Mouse (Mus musculus) left cerebral cortex, adult 11 months (tissue): Measurements from ENCODE around the gene Krtap10-10.

Experiments used
- DNase-seq: peaks from one replicate; pipeline ENCODE4 v3.0.0; 2022; ENCODE audit warnings: low spot score

The Krtap10-10 gene

DNA sequence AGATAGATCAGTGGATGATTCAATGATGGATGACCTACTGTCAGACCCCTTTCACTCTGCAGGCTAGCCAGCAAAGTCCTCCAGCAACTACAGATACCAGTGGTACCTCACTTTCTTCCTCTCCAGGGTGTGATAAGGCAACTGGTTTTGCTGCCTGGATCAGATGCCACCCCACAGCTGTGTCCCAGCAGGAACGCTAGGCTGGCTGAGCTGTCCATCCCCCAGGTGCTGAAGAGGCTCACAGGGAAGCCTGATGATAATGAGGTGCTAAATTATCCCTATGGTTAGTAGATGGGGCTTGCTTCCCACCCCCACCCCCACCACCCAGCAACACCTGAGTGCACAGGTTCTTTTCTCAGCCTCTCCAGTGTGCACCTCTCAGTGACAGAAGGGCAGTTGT lies 31.8 kb downstream of the Krtap10-10 start:
- DNase-seq = no peak

- DNase-seq = no peak
Measured at GRCm38 (mm10) chr10:77869651-77870050, 33.9 kb downstream of the Krtap10-10 start.

- DNase-seq = no peak
Measured at GRCm38 (mm10) chr10:77878985-77879384, 43.2 kb downstream of the Krtap10-10 start.

DNA sequence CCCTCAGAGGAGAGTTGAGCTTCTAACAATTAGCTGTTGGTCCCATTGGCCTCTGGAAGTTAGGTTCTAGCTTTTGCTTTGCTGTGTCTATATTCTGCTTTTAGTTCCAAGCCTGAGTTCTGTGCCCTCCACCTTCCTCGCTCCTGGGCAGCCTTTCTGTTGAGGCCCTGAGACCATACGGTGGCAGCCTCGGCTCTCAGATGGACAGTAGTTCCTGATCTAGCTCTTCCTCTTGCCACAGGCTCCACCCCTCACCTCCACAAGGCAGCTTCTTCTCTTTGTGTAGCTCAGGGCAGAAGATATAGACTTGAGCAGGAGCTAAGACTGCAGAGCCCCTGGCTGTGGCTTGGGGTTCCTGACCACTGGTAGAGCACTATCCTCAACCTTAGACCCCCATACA lies 44.6 kb downstream of the Krtap10-10 start:
- DNase-seq = no peak

DNA sequence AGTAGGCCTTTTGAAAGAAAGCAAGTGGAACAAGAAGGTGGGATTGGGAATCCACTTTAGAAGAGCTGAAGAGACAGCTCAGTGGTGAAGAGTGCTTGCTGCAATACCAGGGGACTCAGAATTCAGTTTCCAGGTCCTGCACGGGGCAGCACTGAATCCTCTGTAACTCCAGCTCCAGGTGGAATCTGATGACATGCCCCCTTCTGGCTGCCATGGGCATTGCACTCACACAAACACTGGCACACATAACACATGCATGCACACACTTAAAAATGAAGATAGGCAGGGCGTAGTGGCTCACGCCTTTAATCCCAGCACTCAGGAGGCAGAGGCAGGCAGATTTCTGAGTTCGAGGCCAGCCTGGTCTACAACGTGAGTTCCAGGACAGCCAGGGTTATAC lies 46.8 kb downstream of the Krtap10-10 start:
- DNase-seq = no peak

DNA sequence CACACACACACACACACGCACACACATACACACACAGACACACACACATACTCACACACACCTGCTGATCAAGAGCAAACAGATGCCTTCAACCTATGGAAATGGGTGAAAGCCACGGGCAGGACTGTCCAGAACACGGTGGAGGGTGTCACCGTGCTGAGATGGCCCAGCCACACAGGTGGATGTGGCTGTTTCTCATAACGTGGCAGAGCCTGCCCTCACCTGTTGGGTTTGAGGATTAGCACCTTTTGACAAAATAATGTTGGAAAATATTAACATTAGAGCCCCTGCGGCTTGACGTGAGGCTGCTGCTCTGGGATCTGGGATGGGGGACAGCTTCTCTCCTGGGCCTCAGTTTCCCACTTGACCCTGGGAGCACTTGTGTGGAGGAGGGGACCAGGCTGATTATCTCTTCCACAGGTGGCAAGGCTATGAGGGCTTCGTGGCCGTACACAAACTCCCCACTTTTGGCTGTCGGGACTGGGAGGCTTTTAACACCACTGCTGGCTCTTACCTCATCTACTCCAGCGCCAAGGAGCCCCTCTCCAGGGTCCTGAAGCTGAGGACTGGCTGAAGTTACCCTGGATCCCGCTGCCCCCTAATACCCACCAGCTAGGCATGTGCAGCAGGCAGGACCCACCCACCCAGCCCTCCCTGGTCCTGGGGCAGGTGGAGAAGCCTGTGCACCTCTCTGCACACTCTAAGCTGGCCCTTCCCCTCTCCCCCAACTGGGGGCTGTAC lies 50.4 kb downstream of the Krtap10-10 start:
- no peak for DNase-seq
